8 mouse cellular contexts compared by ENCODE assay signal in genomic region chr8:85037681-85038531, GRCm38 (mm10). TPM values are rescaled to one million over a fixed set of nuclear protein-coding genes. Genes with fewer than 3 reads are reported as not detected.
A peak's percentile ranks its signal among the peaks of the same experiment; 100 is the strongest.
DNase-seq lines count a peak whose midpoint lies in the region; ATAC-seq and TF ChIP-seq lines count a peak whose summit lies in the region.

No protein-coding gene starts in this region.

- peak overlapping the region; percentile 100 for H3K27ac ChIP-seq in embryonic facial prominence, embryonic 13.5 days
- H3K27ac ChIP-seq in heart, embryonic 16.5 days (ENCODE audit: low read length), result peak overlapping the region; percentile 98
- H3K27ac ChIP-seq in neural tube, embryonic 13.5 days (replicated peaks), result peak overlapping the region; percentile 99

- H3K79me2 ChIP-seq in C2C12 (ENCODE audit: control insufficient read depth, insufficient read depth), result peaks cover 80% of the 10 kb centered on the region

- no peak for TF ChIP-seq CTCF in C2C12 (IDR thresholded peaks at IDR 0.05; ENCODE audit: control insufficient read depth, insufficient read depth, insufficient read length)

- ATAC-seq in embryonic facial prominence, embryonic 13.5 days (ENCODE audit: insufficient number of reproducible peaks, insufficient read depth, low FRiP score, low TSS enrichment, low read depth), result no peak
- no peak for ATAC-seq in heart, embryonic 16.5 days (replicated peaks; ENCODE audit: extremely low read depth, insufficient read depth, low FRiP score)
- peak; percentile 6; the same call in 1 of the 2 replicates for ATAC-seq in neural tube, embryonic 13.5 days (ENCODE audit: low read depth)

- H3K27me3 ChIP-seq in C2C12 (ENCODE audit: control insufficient read depth, insufficient read depth, insufficient read length), result no peaks in the 10 kb centered on the region
- H3K27me3 ChIP-seq in embryonic facial prominence, embryonic 13.5 days, result no peaks in the 10 kb centered on the region
- H3K27me3 ChIP-seq in heart, embryonic 16.5 days (ENCODE audit: control insufficient read depth, insufficient read depth, low read length), result no peaks in the 10 kb centered on the region
- no peaks in the 10 kb centered on the region for H3K27me3 ChIP-seq in neural tube, embryonic 13.5 days

- peak overlapping the region; percentile 79 for H3K4me3 ChIP-seq in C2C12 (ENCODE audit: insufficient read depth, poor library complexity, severe bottlenecking)
- H3K4me3 ChIP-seq in embryonic facial prominence, embryonic 13.5 days, result peak overlapping the region; percentile 81
- H3K4me3 ChIP-seq in heart, embryonic 16.5 days (ENCODE audit: low read length), result peak overlapping the region; percentile 95
- peak overlapping the region; percentile 76 for H3K4me3 ChIP-seq in neural tube, embryonic 13.5 days

- H3K79me3 ChIP-seq in C2C12 (ENCODE audit: low read depth), result peaks cover 56% of the 10 kb centered on the region

- DNase-seq in adipocyte (ENCODE audit: low spot score), result peak; percentile 66
- DNase-seq in kidney, postnatal 14 days, result peak; percentile 57
- DNase-seq in lung, adult 18-20 months, result peak; percentile 45 to 49
- peak; percentile 60 to 64 for DNase-seq in thymus, adult 18-20 months

- H3K9me3 ChIP-seq in embryonic facial prominence, embryonic 13.5 days, result no peaks in the 10 kb centered on the region
- H3K9me3 ChIP-seq in heart, embryonic 16.5 days (replicated peaks; ENCODE audit: control insufficient read depth, low read length), result no peaks in the 10 kb centered on the region
- H3K9me3 ChIP-seq in neural tube, embryonic 13.5 days, result no peaks in the 10 kb centered on the region

- H3ac ChIP-seq in C2C12 (ENCODE audit: control insufficient read depth, insufficient read length, low read depth), result peak overlapping the region; percentile 74

- peaks cover 42% of the 10 kb centered on the region for H3K36me3 ChIP-seq in C2C12 (ENCODE audit: control insufficient read depth, insufficient read depth)
- H3K36me3 ChIP-seq in embryonic facial prominence, embryonic 13.5 days, result peaks cover 42% of the 10 kb centered on the region
- peaks cover 12% of the 10 kb centered on the region for H3K36me3 ChIP-seq in heart, embryonic 16.5 days (ENCODE audit: control insufficient read depth, insufficient read depth)
- H3K36me3 ChIP-seq in neural tube, embryonic 13.5 days, result peaks cover 24% of the 10 kb centered on the region

- H3K4me2 ChIP-seq in embryonic facial prominence, embryonic 13.5 days, result peak overlapping the region; percentile 80
- peak overlapping the region; percentile 87 for H3K4me2 ChIP-seq in heart, embryonic 16.5 days (ENCODE audit: low read depth, low read length)
- peak overlapping the region; percentile 99 for H3K4me2 ChIP-seq in neural tube, embryonic 13.5 days

- peaks cover 37% of the 10 kb centered on the region for H3K4me1 ChIP-seq in embryonic facial prominence, embryonic 13.5 days
- H3K4me1 ChIP-seq in heart, embryonic 16.5 days (ENCODE audit: control insufficient read depth, insufficient read depth, low read length), result peaks cover 20% of the 10 kb centered on the region
- peaks cover 29% of the 10 kb centered on the region for H3K4me1 ChIP-seq in neural tube, embryonic 13.5 days (replicated peaks)

- H3K9ac ChIP-seq in embryonic facial prominence, embryonic 13.5 days, result peak overlapping the region; percentile 95
- H3K9ac ChIP-seq in heart, embryonic 16.5 days (ENCODE audit: low read length), result peak overlapping the region; percentile 96
- H3K9ac ChIP-seq in neural tube, embryonic 13.5 days, result peak overlapping the region; percentile 93

- under 1% methylated on average over 57 of the region's 57 CpGs for WGBS in embryonic facial prominence, embryonic 13.5 days
- WGBS in heart, embryonic 16.5 days, result under 1% methylated on average over 57 of the region's 57 CpGs
- WGBS in neural tube, embryonic 13.5 days, result under 1% methylated on average over 56 of the region's 57 CpGs

TF ChIP-seq in C2C12, 6 proteins besides CTCF, POLR2A, EP300 and RAD21:
- TF ChIP-seq FOSL1 (IDR thresholded peaks at IDR 0.05; ENCODE audit: insufficient read depth, low read length, poor library complexity, severe bottlenecking), result no peak
- no peak for TF ChIP-seq USF1 (IDR thresholded peaks at IDR 0.05; ENCODE audit: low read depth)
- no peak for TF ChIP-seq MYOG (IDR thresholded peaks at IDR 0.05; ENCODE audit: control insufficient read depth, extremely low read depth, insufficient read length)
- TF ChIP-seq MAX (IDR thresholded peaks at IDR 0.05), result no peak
- no peak for TF ChIP-seq MYOD1 (IDR thresholded peaks at IDR 0.05; ENCODE audit: control insufficient read depth, insufficient read length, low read depth)
- no peak for TF ChIP-seq CEBPB (IDR thresholded peaks at IDR 0.05; ENCODE audit: low read depth)

RNA-seq across cellular contexts. Expression of gene Tnpo2, which starts 1.2 kb away (rescaled TPM):
- polyA plus RNA-seq in C2C12 (2012; fragmentation: generic; extraction: Trizol), result 52.0 TPM
- 30.1 and 43.4 TPM in 2 replicates for polyA plus RNA-seq in embryonic facial prominence, embryonic 13.5 days (2015; fragmentation: Nextera tagmentation; extraction: Ambion mirVana)
- 18.8 and 21.5 TPM in 2 replicates for polyA plus RNA-seq in heart, embryonic 16.5 days (2015; fragmentation: Nextera tagmentation; extraction: Ambion mirVana)
- polyA plus RNA-seq in neural tube, embryonic 13.5 days (2015; fragmentation: Nextera tagmentation; extraction: Ambion mirVana), result 49.0 and 52.7 TPM in 2 replicates

RNA-seq across cellular contexts. Expression of gene Trir, which starts 11.3 kb away (rescaled TPM):
- polyA plus RNA-seq in C2C12 (2012; fragmentation: generic; extraction: Trizol), result 321 TPM
- polyA plus RNA-seq in embryonic facial prominence, embryonic 13.5 days (2015; fragmentation: Nextera tagmentation; extraction: Ambion mirVana), result 133 and 146 TPM in 2 replicates
- 61.9 and 76.5 TPM in 2 replicates for polyA plus RNA-seq in heart, embryonic 16.5 days (2015; fragmentation: Nextera tagmentation; extraction: Ambion mirVana)
- 147 and 170 TPM in 2 replicates for polyA plus RNA-seq in neural tube, embryonic 13.5 days (2015; fragmentation: Nextera tagmentation; extraction: Ambion mirVana)

RNA-seq across cellular contexts. Expression of gene Asna1, which starts 12.8 kb away (rescaled TPM):
- polyA plus RNA-seq in C2C12 (2012; fragmentation: generic; extraction: Trizol), result 253 TPM
- 126 and 139 TPM in 2 replicates for polyA plus RNA-seq in embryonic facial prominence, embryonic 13.5 days (2015; fragmentation: Nextera tagmentation; extraction: Ambion mirVana)
- 111 and 112 TPM in 2 replicates for polyA plus RNA-seq in heart, embryonic 16.5 days (2015; fragmentation: Nextera tagmentation; extraction: Ambion mirVana)
- polyA plus RNA-seq in neural tube, embryonic 13.5 days (2015; fragmentation: Nextera tagmentation; extraction: Ambion mirVana), result 148 and 151 TPM in 2 replicates

RNA-seq across cellular contexts. Expression of gene Fbxw9, which starts 21.9 kb away (rescaled TPM):
- 20.0 TPM for polyA plus RNA-seq in C2C12 (2012; fragmentation: generic; extraction: Trizol)
- 36.7 and 38.2 TPM in 2 replicates for polyA plus RNA-seq in embryonic facial prominence, embryonic 13.5 days (2015; fragmentation: Nextera tagmentation; extraction: Ambion mirVana)
- 19.5 and 20.6 TPM in 2 replicates for polyA plus RNA-seq in heart, embryonic 16.5 days (2015; fragmentation: Nextera tagmentation; extraction: Ambion mirVana)
- polyA plus RNA-seq in neural tube, embryonic 13.5 days (2015; fragmentation: Nextera tagmentation; extraction: Ambion mirVana), result 48.6 and 50.8 TPM in 2 replicates

RNA-seq across cellular contexts. Expression of gene Best2, which starts 23.6 kb away (rescaled TPM):
- 0.04 TPM for polyA plus RNA-seq in C2C12 (2012; fragmentation: generic; extraction: Trizol)
- polyA plus RNA-seq in embryonic facial prominence, embryonic 13.5 days (2015; fragmentation: Nextera tagmentation; extraction: Ambion mirVana), result 0.14 TPM in 1 of 2 replicates, not detected in the other
- not detected in 2 replicates for polyA plus RNA-seq in heart, embryonic 16.5 days (2015; fragmentation: Nextera tagmentation; extraction: Ambion mirVana)
- polyA plus RNA-seq in neural tube, embryonic 13.5 days (2015; fragmentation: Nextera tagmentation; extraction: Ambion mirVana), result not detected in 2 replicates
